Comparison of ENCODE assay signal across 24 mouse cellular contexts in genomic region chr14:30270350-30270749, GRCm38 (mm10).
DNase-seq lines count a peak whose midpoint lies in the region; ATAC-seq and TF ChIP-seq lines count a peak whose summit lies in the region.
"Had no signal": no experiment of that assay in that cellular context is flagged by ENCODE, and none has a peak within 500 bp of the region (broad histone marks: within the 10 kb centered on the region; RNA-seq: fewer than 3 reads in every experiment).

No protein-coding gene starts in this region.

- WGBS in forebrain, postnatal 0 days = 71% methylated on average over 5 of the region's 5 CpGs
- WGBS in forebrain, embryonic 15.5 days = 69% methylated on average over 5 of the region's 5 CpGs
- WGBS in embryonic facial prominence, embryonic 10.5 days = 84% methylated on average over 5 of the region's 5 CpGs
- WGBS in embryonic facial prominence, embryonic 14.5 days = 72% methylated on average over 5 of the region's 5 CpGs
- WGBS in lung, adult 2 months = 68% methylated on average over 5 of the region's 5 CpGs

- no peaks in the 10 kb centered on the region for H3K36me3 ChIP-seq in forebrain, postnatal 0 days (ENCODE audit: insufficient read depth)
- no peaks in the 10 kb centered on the region for H3K36me3 ChIP-seq in forebrain, embryonic 15.5 days
- H3K36me3 ChIP-seq in embryonic facial prominence, embryonic 10.5 days (replicated peaks) = no peaks in the 10 kb centered on the region
- no peaks in the 10 kb centered on the region for H3K36me3 ChIP-seq in embryonic facial prominence, embryonic 14.5 days (ENCODE audit: control insufficient read depth, insufficient read depth, low read length)
- H3K36me3 ChIP-seq: embryonic facial prominence, embryonic 12.5 days; forebrain, embryonic 10.5 days; forebrain, embryonic 12.5 days had no signal

- H3K4me2 ChIP-seq in forebrain, postnatal 0 days (ENCODE audit: low read depth) = no peak overlapping the region
- H3K4me2 ChIP-seq in forebrain, embryonic 15.5 days (replicated peaks) = no peak overlapping the region
- no peak overlapping the region for H3K4me2 ChIP-seq in embryonic facial prominence, embryonic 14.5 days (ENCODE audit: low read depth, low read length)
- H3K4me2 ChIP-seq: embryonic facial prominence, embryonic 12.5 days; forebrain, embryonic 12.5 days had no signal

- H3K4me3 ChIP-seq in forebrain, postnatal 0 days (ENCODE audit: low read depth, low read length) = no peak overlapping the region
- no peak overlapping the region for H3K4me3 ChIP-seq in forebrain, embryonic 15.5 days
- H3K4me3 ChIP-seq in embryonic facial prominence, embryonic 10.5 days = no peak overlapping the region
- no peak overlapping the region for H3K4me3 ChIP-seq in embryonic facial prominence, embryonic 14.5 days (ENCODE audit: low read depth, low read length)
- H3K4me3 ChIP-seq in lung, adult 2 months (replicated peaks; ENCODE audit: extremely low read depth, low read depth, low read length) = no peak overlapping the region
- H3K4me3 ChIP-seq: embryonic facial prominence, embryonic 12.5 days; erythroblast, embryonic 14.5 days; forebrain, embryonic 10.5 days; forebrain, embryonic 12.5 days had no signal

- no peaks in the 10 kb centered on the region for H3K9me3 ChIP-seq in forebrain, postnatal 0 days (ENCODE audit: low read length)
- H3K9me3 ChIP-seq in forebrain, embryonic 15.5 days = no peaks in the 10 kb centered on the region
- no peaks in the 10 kb centered on the region for H3K9me3 ChIP-seq in embryonic facial prominence, embryonic 10.5 days
- no peaks in the 10 kb centered on the region for H3K9me3 ChIP-seq in embryonic facial prominence, embryonic 14.5 days (ENCODE audit: control insufficient read depth, low read length)
- H3K9me3 ChIP-seq: embryonic facial prominence, embryonic 12.5 days; forebrain, embryonic 10.5 days; forebrain, embryonic 12.5 days had no signal

- TF ChIP-seq CTCF in forebrain, postnatal 0 days (IDR thresholded peaks at IDR 0.05; ENCODE audit: low read depth) = no peak
- no peak for TF ChIP-seq CTCF in lung, adult 2 months (IDR thresholded peaks at IDR 0.05; ENCODE audit: insufficient read depth, low read length)

- TF ChIP-seq POLR2A in lung, adult 2 months (IDR thresholded peaks at IDR 0.05; ENCODE audit: borderline replicate concordance, extremely low read depth, low read depth, low read length) = no peak

- peak; percentile 70 for ATAC-seq in forebrain, postnatal 0 days
- ATAC-seq in forebrain, embryonic 15.5 days (replicated peaks) = no peak
- no peak for ATAC-seq in embryonic facial prominence, embryonic 14.5 days (ENCODE audit: low read depth)
- ATAC-seq: forebrain, embryonic 14.5 days had no signal

- no peak overlapping the region for H3K9ac ChIP-seq in forebrain, postnatal 0 days
- no peak overlapping the region for H3K9ac ChIP-seq in forebrain, embryonic 15.5 days (replicated peaks)
- H3K9ac ChIP-seq in embryonic facial prominence, embryonic 14.5 days (ENCODE audit: low read depth, low read length) = no peak overlapping the region
- H3K9ac ChIP-seq: embryonic facial prominence, embryonic 12.5 days; forebrain, embryonic 12.5 days had no signal

- DNase-seq in forebrain, postnatal 0 days = peak; percentile 46
- DNase-seq in layer of hippocampus, adult 9-11 months = peak; percentile 1
- no peak for DNase-seq in layer of hippocampus, postnatal 25 days (ENCODE audit: extremely low spot score in 1 of 2, low spot score in 1 of 2)
- peak; percentile 5 for DNase-seq in embryonic facial prominence, embryonic 10.5 days (ENCODE audit: low spot score)
- DNase-seq in embryonic facial prominence, embryonic 14.5 days (ENCODE audit: low spot score) = peak; percentile 43
- DNase-seq in lung, adult 2 months = no peak
- no peak for DNase-seq in layer of hippocampus, adult 18-20 months (ENCODE audit: low spot score in 2 of 2)
- DNase-seq: adrenal gland, adult 2 months; adrenal gland, postnatal 10 days; adrenal gland, postnatal 25 days; B cell, adult 2 months; cerebellum, adult 11 months; cerebellum, adult 18-20 months; cerebellum, adult 8-10 months; cerebellum, adult 9-11 months; cerebellum, postnatal 14 days; cerebellum, postnatal 36 days; embryo, embryonic 11 days had no signal

- 0 out of 2 replicates have a peak, but pooled peaks cover 4% of the 10 kb centered on the region for H3K4me1 ChIP-seq in forebrain, postnatal 0 days (ENCODE audit: insufficient read depth)
- 0 out of 2 replicates have a peak, but pooled peaks cover under 1% of the 10 kb centered on the region for H3K4me1 ChIP-seq in forebrain, embryonic 15.5 days
- no peaks in the 10 kb centered on the region for H3K4me1 ChIP-seq in embryonic facial prominence, embryonic 10.5 days
- H3K4me1 ChIP-seq in embryonic facial prominence, embryonic 14.5 days (ENCODE audit: control insufficient read depth, insufficient read depth, low read length) = no peaks in the 10 kb centered on the region
- no peaks in the 10 kb centered on the region; the same call in 1 of the 2 replicates for H3K4me1 ChIP-seq in lung, adult 2 months (ENCODE audit: control insufficient read depth, insufficient read depth, low read length)
- H3K4me1 ChIP-seq: forebrain, embryonic 10.5 days had no signal

- H3K27me3 ChIP-seq in forebrain, postnatal 0 days (ENCODE audit: insufficient read depth, low read length) = no peaks in the 10 kb centered on the region
- H3K27me3 ChIP-seq in forebrain, embryonic 15.5 days = no peaks in the 10 kb centered on the region
- no peaks in the 10 kb centered on the region; the same call in 1 of the 2 replicates for H3K27me3 ChIP-seq in embryonic facial prominence, embryonic 10.5 days (replicated peaks; ENCODE audit: low read depth, poor library complexity, severe bottlenecking)
- H3K27me3 ChIP-seq in embryonic facial prominence, embryonic 14.5 days (replicated peaks; ENCODE audit: control insufficient read depth, insufficient read depth, low read length) = no peaks in the 10 kb centered on the region
- H3K27me3 ChIP-seq: embryonic facial prominence, embryonic 12.5 days; forebrain, embryonic 12.5 days had no signal

- no peak overlapping the region for H3K27ac ChIP-seq in forebrain, postnatal 0 days (ENCODE audit: low read depth, low read length)
- no peak overlapping the region for H3K27ac ChIP-seq in forebrain, embryonic 15.5 days (replicated peaks)
- H3K27ac ChIP-seq in embryonic facial prominence, embryonic 10.5 days (replicated peaks) = no peak overlapping the region
- H3K27ac ChIP-seq in embryonic facial prominence, embryonic 14.5 days (replicated peaks; ENCODE audit: low read depth, low read length) = no peak overlapping the region
- H3K27ac ChIP-seq: embryonic facial prominence, embryonic 12.5 days; forebrain, embryonic 10.5 days; forebrain, embryonic 12.5 days had no signal

Comparison
In these comparisons a context has a peak if more than half of its experiments do, and no peak if none do; other contexts are left out.
1. DNase-seq: peak in forebrain, postnatal 0 days (single experiment), layer of hippocampus, adult 9-11 months (single experiment), embryonic facial prominence, embryonic 10.5 days (single experiment) and embryonic facial prominence, embryonic 14.5 days (single experiment); none in layer of hippocampus, postnatal 25 days (0 of 2), lung, adult 2 months (single experiment) and layer of hippocampus, adult 18-20 months (0 of 2).